Mouse (Mus musculus) heart, postnatal 0 days (tissue): Measurements from ENCODE around the gene Dag1.

Experiments
- CTCF ChIP-seq: IDR thresholded peaks from 2 replicates; pipeline ENCODE4 v1.5.1; 2016; ENCODE audit warnings: antibody characterized with exemption, control low read depth, low read depth
- EP300 ChIP-seq: IDR thresholded peaks from 2 replicates; pipeline ENCODE4 v1.6.1; 2016; ENCODE audit warnings: antibody characterized with exemption, low read depth

DNA sequence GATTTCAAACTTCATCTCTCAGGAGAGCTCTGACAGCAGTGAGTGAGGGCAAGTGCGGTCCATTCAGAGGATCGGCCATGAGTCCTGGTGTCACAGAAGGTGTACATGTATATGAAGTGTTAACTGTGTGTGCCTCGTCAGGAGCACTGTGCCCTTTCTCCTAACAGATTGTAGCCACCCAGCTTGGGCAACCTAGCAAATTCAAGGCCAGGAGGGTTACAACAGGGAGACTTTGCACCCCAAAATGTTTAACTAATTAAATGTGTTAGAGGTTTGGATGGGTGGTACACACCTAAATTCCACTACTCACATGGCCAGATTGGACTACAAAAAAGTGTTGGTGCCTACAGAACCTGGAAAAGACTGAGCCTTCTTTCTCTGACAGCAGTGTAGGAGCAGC, 42.2 kb downstream of the Dag1 start:
- TF ChIP-seq EP300 = no peak
- TF ChIP-seq CTCF = no peak
